Mouse (Mus musculus) adrenal gland, postnatal 4 days (tissue): Measurements from ENCODE around the gene Tmem52b. TPM values are rescaled to one million over a fixed set of nuclear protein-coding genes. Genes with fewer than 3 reads are reported as not detected.

Source experiments
- DNase-seq, 2 experiments: peaks; one replicate each; pipeline ENCODE4 v3.0.0; 2021 to 2022; ENCODE audit warnings: low spot score in 2 of 2, mixed read lengths in 2 of 2
- total RNA-seq, 2 experiments: library from RNA; stranded (reverse); gene quantifications; 2 replicates each; pipeline ENCODE4 v1.2.3; 2021

Gene Tmem52b
- total RNA-seq, 2 experiments from 2014 or later, result 0.96 to 31.1 TPM

DNA sequence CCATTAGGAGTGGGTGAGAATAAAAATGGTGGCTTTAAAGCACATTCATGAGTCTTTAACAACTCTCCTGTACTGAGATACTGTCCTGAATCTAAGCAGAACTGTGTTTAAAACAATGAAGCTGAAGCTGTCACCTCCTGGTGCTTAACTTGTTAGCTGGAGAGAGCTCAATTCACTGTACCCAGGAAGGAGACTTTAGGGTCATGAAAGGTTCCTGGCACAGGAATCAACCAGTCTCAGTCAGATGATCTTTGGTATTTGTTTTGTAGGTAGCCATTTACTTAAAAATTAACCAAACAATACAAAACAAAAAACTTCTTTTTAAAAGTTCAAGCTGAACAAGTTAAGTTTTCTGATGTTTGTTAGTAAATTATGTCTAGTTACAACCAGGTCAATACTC lies 17.9 kb downstream of the Tmem52b start:
- DNase-seq, result no peak

DNA sequence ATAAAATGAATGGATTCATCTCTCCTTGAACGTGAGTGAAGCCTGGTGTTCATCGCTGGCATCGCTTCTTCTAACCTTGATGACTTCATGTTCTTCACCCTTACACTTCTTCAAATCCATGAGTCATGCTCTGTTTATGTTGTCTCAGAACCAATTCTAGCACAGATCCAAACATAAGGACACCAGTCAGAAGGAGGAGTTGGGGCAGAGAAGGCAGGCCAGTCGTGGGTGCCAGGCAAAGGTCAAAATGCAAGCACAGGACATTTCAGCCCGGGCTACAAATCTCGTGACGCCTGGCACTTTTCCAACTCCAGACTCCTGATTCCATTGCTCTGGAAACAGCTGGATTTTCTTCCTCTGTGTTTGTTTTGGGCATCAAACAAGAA lies 20.2 kb downstream of the Tmem52b start:
- DNase-seq, result peak; percentile 24 to 60

GRCm38 (mm10) chr6:129532942-129533860 lies 20.8 kb downstream of the Tmem52b start, which contains the start of gene Gabarapl1:
Gene Gabarapl1 (plus strand): TSS chr6:129533160.
- peak; percentile 44 to 72 for DNase-seq

DNA sequence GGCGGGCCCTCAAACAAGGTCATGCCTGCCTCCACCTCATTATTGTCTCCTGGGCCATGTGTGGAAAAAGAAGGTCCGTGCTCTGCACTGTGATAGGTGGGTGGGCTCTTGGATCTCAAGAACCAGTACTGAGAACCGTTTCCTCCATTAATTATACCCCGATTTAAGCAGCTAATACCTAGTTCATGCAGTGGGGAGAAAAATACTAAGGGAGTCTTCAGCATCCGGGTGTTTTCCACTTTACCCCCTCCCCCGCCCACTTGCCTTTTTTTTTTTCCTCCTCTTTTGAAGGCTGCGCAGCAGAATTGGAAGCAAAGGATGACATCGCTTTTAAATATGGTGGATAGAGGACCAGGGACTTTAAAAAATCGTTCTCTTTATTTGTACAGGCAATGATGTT lies 21.7 kb downstream of the Tmem52b start:
- DNase-seq, result no peak

GRCm38 (mm10) chr6:129534627-129535190 lies 22.4 kb downstream of the Tmem52b start:
- DNase-seq, result no peak

GRCm38 (mm10) chr6:129535723-129536122 lies 23.4 kb downstream of the Tmem52b start:
- DNase-seq, result no peak

GRCm38 (mm10) chr6:129538555-129538954 lies 26.2 kb downstream of the Tmem52b start:
- DNase-seq, result no peak

GRCm38 (mm10) chr6:129541931-129542330 lies 29.6 kb downstream of the Tmem52b start:
- DNase-seq, result no peak

- no peak for DNase-seq
Observed at GRCm38 (mm10) chr6:129542540-129542939, 30.2 kb downstream of the Tmem52b start.

GRCm38 (mm10) chr6:129543709-129544606 lies 31.6 kb downstream of the Tmem52b start:
- DNase-seq, result peak in 1 of 2 experiments; percentile 19

GRCm38 (mm10) chr6:129547277-129547676 lies 34.9 kb downstream of the Tmem52b start:
- DNase-seq, result no peak

GRCm38 (mm10) chr6:129548009-129548408 lies 35.7 kb downstream of the Tmem52b start:
- DNase-seq, result no peak

DNA sequence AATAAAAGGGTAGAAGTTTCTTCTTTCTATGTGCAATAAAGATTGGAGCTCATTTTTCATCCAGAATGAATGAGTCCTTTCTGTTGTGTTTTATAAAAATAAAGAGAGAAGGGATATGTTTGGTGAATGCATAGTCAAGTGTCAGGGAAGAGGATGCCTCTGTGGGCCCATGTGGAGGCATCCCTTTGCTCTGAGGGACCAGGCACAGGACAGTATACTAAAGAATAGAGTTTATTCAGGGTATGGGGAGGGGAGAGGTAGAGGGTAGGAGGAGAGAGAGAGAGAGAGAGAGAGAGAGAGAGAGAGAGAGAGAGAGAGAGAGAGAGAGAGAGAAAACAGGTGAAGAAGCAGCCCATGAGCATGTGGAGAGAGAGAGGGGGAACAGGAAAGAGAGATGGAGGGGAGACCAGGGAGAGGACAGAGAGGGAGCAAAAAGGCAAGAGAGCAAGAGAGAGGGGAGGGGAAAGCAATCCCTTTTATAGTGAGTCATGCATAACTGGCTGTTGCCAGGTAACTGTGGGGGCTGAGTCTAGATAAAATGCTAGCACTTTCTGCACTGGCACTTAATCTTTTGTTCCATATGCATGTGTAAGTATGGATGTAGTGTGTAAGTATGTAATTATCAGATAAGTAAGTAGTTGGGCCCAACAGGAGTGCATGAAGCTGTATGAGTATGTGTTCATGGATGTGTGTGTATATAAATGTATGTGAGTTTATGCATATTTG lies 45.1 kb downstream of the Tmem52b start:
- DNase-seq, result no peak

DNA sequence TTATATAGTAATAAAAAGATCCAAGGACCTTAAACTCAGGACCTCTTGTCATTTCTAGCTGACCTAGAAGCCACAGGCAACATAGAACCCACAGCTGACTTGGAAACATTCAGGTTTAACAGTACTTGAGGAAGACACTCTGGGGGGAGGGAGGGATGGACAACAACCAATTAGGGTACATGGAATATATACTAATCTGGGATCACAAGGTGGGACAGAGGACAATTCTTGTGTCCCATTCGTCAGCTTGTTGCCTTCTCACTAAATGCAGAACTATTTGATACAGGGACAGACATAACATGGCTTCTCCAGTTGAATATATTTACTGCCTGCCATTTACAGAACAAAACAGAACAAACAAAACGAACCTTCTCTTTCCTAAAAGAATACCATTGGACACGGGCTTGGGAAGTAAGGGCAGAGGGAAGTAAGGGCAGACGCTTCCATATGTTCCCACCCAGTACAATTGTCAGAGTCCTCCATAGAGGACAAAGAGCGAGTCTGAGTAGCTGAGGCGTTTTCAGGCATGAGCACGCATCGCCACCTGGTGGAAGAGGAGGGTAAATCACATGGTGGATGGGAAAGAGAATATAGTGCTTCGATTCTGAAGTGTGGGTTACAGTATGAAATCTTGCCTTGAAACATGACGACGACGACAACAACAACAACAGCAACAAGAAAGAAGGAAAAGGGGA lies 46.7 kb downstream of the Tmem52b start:
- DNase-seq, result peak in 1 of 2 experiments; percentile 37

- DNase-seq, result no peak
Observed at GRCm38 (mm10) chr6:129559641-129560027, 47.3 kb downstream of the Tmem52b start.

DNA sequence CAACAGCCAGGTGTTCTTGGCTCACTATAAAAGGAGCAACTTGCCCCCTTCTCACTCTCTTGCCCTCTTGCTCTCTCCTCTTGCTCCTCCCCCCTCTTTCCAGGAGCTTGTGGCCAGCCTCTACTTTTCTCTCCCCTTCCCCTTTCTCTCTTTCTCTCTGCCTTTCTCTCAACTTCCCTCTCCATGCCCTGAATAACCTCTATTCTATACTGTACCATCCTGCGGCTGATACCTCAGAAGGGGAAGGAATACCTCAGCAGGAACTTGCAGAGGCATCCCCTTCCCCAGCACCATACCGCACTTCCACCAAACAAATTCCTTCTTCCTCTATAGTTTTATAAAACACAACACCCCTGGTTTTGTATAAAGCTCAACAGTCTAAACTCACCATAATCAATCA lies 52.9 kb downstream of the Tmem52b start:
- no peak for DNase-seq
